Mouse (Mus musculus): ENCODE measurements around the gene Rasgrp2.

DNA sequence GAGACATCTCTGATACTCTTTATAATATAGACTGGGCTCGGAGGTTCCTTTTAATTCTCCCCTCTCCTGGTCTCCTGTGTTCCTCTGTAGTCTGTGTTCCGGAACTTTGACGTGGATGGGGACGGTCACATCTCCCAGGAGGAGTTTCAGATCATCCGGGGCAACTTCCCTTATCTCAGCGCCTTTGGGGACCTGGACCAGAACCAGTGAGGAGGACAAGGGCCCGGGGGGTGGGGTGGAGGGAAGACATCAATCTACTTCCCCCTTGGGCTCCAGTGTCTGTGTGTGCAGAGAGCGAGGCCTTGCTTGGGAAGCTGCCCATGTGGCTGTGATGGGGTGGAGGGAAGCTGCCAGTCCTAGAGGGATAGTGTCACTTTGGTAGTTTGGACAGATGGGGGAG, 9.6 kb downstream of the Rasgrp2 start:
- no peak for TF ChIP-seq CTCF (IDR thresholded peaks at IDR 0.05; ENCODE audit: control insufficient read depth, insufficient read depth, low read length)
- no peak for TF ChIP-seq POLR2A (IDR thresholded peaks at IDR 0.05; ENCODE audit: borderline replicate concordance, control insufficient read depth, low read depth, low read length)

All from bone marrow, adult 2 months (tissue).